Mouse (Mus musculus): ENCODE results near the gene Ldlrad1.

Gene Ldlrad1

DNA sequence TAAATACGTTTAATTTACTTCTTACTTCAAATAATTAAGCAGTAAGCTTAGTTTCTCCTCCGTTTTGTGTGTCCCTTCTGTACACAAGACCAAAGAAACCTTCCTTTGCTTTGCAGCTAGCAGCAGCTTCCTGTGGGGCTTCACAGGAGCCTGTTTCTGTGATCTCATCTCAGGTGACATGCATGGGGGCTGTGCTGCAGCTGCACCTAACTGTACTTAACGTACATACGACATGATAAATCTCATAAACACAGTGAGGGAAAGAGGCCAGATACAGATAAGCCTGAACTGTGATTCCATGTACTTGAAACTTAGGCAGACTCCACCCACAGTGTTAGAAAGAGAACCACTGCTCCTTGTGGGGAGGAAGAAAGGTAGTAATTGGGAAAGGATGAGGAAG, 51.0 kb downstream of the Ldlrad1 start:
- no peak for DNase-seq (ENCODE audit: low spot score in 2 of 2)

Data from left cerebral cortex, adult 9 months (tissue).